Mouse (Mus musculus) urinary bladder, postnatal 10 days (tissue): ENCODE results near the gene Ap3b1.
"Not testable (repeated sequence)": the region's sequence is repeated elsewhere in the genome, so short reads cannot be mapped to it uniquely, and the experiment has no call there.

ENCODE experiments used
- DNase-seq: peaks from one replicate; pipeline ENCODE4 v3.0.0; 2022; ENCODE audit warnings: low spot score

Gene Ap3b1

DNA sequence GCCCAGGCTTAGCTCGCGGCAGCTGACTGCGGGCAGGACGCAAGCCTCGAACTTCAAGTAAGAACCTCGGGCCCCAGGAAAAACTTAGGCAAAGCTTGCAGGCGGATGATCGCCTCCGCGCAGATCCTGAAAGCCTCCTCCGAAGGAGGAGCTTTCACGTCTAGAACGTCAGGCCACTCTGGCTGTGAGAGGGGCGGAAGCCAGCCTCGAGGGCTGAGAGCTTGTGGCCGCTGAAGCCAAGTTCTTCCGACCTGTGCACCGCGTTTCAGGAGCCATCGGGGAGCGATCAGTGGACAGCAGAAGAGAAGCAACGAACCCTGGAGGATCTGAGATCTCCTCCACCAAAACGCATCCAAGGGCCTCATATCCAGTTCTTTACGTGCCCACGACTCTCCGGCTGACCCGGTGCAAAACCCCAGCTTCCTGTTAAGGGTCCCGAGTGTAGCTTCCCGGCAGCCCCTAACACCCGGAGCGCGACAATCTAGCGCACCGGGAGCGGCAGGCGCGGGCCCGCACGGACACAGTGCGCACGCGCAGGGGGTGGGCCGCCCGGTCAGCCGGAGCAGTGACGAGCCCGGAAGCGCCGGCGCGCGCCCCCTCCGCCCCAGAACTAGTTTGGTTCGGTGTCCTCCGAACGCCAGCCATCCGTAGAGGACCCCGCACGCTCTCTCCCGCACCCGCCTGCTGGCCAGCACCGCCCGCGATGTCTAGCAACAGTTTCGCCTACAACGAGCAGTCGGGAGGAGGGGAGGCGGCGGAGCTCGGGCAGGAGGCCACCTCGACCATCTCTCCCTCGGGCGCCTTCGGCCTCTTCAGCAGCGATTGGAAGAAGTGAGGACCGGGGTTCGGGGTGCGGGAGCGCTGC is at the start of gene Ap3b1:
TSS of gene Ap3b1 (plus strand) at position 560 of the 865 bp plus-strand sequence.
- DNase-seq, result peak; percentile 73

GRCm38 (mm10) chr13:94312812-94313211 is 45.9 kb upstream of the Ap3b1 start:
- DNase-seq, result not testable (repeated sequence)

DNA sequence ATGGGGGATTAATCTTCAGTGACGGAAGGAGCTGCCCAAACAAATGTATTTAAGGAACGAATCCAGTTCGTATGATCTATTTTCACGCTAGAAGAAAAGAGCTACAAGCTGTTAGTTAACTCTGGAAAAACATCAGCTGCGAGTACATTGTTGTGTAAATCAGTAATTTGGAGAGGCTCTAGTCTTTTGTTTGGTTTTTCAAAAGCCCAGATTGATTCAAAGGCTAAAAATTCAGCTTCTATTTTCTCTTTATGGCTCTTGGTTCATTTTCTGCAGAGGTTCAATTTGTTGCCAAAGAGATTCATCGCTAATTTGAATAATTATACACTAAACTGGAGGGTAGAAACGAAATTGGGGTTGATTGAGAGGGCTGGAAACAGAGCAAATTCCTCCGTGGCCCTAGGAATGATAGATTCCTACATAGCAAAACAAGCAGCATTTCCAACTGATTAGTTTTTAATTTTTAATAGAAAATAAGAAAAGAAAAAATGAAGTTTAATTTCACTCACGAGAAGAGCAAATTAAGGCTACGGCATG is 41.7 kb upstream of the Ap3b1 start:
- no peak for DNase-seq

DNA sequence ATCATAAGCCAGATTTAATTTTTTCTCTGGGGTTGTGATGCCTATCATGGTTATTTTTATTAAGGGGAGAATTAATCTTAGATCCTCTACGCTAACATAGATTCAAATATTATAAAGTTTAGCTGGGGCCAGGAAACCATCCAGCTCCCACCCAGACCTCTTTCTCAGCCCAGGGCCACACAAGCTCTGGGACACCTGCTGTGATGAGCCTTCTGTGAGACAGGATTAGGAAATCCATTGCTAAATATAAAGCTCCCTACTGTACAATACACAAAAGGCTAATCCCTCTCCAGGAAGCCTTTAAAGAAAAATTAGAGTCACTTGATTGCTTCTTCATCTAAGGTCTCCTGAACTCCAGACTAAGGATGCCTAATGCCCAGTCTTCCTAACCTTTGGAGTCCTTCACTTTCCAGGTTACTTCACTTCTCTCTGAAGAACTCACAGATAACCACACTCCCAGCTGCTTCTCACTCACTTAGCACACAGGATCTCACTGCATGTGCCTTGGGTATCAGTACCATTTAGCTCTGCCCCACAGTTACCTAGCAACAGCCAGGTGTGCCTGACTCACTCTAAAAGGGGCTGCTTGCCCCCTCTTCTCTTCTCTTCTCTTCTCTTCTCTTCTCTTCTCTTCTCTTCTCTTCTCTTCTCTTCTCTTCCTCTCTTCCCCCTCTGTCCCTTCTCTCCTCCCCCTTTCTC is 37.5 kb upstream of the Ap3b1 start:
- DNase-seq, result no peak

DNA sequence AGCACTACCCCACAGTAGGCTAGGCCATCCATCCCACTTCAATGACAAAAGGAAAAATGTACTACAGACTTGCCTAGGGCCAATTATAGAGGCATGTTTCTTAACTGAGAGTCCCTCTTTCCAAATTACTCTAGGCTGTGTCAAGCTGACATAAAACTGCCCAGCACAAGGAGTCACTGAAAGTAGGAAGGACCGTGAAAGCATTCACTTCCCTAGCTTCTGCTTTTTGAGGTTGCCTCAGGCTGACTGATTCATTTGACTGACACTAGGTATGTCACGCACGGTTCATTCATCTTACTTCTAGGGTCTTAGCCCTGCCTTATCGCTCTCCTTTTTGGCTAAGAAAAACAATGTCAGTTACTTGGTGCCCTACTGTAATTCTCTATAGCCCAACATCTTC is 36.3 kb upstream of the Ap3b1 start:
- no peak for DNase-seq

DNA sequence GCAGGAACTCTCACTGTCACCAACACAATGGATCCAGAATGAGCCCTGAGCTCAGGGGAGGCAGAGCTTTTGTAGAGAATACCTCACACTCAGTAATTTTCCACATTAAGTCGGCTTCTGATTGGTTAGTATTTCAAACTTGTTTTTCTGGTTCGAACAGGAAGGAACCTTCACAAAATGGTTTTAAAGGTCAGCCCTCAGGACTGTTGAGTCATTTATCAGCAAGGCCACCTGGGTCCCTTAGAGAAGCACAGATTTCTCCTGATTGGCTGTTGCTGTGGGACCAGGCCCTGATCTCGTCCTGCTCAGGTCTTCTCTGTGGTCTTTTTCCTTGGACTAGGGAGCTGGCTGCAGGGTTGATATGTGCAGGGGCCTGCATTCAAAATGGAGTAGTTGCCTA is 30.7 kb upstream of the Ap3b1 start:
- no peak for DNase-seq

GRCm38 (mm10) chr13:94329005-94329404 is 29.8 kb upstream of the Ap3b1 start:
- not testable (repeated sequence) for DNase-seq

DNA sequence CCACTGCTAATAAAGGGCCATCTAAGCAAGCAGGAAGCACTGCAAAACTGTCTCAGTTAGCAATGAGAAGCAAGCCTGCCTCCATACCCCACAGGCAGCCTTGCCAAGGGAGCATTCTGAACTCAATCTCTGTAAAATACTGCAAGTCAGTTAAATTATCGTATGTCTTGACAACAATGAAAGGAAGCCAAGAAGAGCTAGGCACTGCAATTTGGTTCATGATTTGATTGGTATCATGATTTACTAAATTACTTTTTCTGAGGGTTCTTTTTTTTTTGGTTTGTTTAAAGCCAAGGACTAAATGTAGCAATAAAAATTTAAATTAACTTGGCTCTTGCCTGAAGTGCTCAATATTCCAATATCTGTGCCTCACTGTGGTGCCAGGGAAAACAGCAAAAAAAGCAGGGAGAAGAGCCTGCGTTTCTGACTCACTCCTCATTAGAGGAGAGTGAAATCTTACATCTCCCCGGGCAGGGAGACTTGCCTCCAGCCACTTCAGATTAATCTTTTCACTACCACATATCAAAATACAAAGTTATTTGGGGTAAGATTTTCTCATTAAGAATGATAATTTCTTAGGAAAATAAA is 28.3 kb upstream of the Ap3b1 start:
- DNase-seq, result no peak

GRCm38 (mm10) chr13:94338357-94338756 is 20.4 kb upstream of the Ap3b1 start:
- no peak for DNase-seq

DNA sequence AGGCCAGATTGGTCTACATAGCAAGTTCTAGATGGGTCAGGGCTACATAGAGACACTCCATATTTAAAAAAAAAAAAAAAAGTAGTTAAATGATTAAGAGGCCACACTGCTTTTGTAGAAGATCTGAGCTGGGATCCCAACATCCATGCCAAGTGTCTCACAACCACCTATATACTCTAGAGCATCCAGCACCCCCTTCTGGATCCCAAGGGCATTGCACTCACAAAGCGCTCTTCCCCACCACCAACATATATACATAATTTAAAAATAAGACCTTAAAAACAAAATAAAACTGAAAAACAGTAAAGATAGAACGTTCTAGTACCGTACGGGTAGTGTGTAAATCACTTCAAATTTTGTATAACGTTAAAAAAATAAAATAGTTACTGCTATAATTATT is 15.6 kb upstream of the Ap3b1 start:
- DNase-seq, result no peak

DNA sequence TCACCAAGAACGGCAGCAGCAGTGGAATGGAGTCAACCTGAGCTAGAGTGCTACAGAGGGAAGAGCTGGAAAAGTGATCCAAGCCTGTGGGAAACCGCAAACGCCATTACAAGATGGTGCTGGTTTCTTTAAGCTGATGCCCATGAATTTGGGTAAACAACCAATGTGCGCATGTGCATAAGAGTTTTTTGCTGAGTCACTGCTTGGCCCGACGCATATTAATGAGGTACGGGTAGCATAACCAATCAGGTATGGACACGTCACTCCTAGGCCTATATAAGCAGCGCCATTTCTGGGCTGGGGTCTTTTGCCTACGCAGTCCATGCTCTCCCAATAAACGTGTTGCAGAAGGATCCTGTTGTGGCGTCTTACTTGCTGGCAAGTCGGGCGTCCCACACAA is 14.2 kb upstream of the Ap3b1 start:
- DNase-seq, result not testable (repeated sequence)

DNA sequence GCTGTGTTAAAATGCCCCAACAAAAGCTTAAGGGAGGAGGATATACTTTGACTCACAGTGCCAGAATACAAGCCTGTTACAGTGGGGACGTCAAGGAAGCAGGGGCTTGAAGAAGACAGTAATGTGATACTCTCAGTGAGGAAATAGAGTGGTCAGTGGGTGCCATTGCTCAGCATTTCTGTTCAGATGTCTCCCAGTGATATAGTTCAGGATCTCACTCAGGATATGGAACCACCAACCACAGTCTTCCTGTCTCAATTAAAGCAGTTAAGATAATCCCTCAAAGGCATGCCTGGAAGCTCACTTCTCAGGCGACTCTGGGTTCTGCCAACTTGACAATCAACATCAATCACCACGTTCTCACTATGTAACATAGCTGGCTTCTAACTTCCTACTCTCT is 4.2 kb upstream of the Ap3b1 start:
- DNase-seq, result no peak

GRCm38 (mm10) chr13:94358101-94358400 is 709 bp upstream of the Ap3b1 start:
- no peak for DNase-seq

DNA sequence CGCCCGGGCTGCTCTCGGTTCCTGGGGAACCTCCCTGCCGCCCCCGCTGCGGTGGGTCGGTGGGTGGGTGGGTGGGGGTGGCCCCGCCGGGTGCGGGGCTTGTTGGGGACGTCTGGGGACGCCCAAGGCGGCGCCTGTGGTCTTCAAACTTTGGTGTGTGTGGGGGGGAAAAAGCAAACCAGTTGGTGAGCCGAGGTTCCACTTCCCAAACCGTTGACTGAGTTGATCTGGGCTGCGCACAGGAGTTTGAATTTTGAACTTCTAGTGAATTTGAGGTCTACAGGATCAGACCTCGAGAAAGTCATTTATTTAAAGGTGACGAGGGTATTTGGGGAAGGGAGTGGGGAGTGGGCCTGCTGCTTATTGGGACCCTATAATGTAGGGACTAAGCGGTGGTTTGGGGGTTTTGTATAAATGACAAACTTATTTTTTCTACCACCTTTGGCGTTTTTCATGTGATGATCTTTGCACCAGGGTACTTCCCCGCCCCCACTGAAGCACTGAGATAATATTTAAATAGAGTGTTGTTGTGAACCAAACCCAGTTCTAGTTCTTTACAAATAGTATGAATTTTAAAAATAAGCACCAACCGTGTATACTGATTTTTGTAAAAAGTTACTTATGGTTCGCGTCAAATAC is 641 bp downstream of the Ap3b1 start:
- no peak for DNase-seq

DNA sequence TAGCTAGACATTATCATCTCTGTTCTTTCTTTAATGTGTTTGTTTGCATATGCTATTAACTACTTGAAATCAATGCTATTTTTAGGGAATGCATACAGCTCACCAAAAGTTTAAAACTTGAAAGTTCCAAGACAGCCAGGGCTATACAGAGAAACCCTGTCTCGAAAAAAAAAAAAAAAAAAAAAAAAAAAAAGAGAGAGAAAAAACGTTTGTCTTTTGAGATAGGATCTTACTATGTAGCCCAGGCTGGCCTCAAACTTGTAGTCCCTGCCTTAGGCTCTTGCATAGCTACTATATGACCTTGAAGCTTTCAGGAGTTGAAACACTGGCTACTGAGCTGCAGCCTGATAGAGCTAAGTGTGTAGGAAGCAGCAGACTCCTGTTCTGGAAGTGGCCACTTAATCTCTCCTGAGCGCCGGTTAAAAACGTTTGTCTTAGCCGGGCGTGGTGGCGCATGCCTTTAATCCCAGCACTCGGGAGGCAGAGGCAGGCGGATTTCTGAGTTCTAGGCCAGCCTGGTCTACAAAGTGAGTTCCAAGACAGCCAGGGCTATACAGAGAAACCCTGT is 2.3 kb downstream of the Ap3b1 start:
- not testable (repeated sequence) for DNase-seq

DNA sequence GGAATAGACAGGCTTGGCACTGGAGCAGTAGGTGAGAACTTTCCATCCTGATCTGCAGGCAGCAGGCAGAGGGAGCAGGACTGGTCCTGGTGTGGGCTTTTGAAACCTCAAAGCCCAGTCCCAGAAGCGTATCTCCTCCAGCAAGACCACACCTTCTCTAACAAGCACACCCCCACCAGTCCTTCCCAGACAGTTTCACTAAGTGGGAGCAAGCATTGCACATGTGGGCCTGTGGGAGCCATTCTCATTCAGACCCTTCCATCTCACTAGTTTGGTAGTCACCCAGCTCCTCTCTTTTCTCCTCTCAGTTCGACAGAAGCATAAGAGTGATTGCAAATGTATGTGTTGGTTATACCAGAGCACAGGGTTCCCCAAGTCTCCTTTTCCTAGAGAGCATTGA is 5.6 kb downstream of the Ap3b1 start:
- no peak for DNase-seq

DNA sequence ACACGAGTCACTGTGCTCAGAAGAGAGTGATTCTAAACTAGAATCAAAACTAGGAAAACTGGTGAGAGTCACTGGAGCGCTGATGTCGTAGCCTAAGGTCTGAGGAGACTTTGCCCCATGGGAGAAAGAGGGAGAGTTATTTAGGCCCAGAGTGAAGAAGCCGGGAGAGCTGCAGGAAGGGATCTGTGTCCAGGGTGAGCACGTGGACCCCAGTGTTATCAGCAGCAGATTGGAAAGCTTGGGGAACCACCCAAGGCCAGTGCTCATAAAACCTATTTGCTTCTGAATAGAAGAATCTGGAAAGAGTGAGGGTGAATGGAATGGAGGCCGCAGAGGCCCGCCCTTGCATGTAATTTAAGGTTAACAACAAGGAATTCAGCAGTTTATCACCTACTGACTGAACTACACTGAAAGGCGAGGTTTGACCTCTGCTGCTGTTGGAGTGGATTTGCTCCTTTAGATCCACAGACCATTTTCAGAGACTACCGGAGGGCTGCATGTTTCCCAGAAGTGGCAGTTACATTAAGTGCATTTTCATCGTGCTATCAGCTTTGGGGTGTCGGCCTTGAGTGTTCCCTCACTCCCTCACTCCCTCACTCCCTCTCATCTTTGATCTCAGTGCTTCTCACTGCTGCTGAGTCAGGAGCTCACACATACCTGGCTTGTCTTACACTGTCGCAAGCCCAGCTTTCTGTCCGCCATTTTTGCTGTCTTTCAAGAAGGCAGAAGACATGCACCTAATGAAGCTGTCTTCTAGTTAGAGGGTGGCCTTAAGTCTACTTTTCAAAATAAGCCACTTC is 6.5 kb downstream of the Ap3b1 start:
- DNase-seq, result no peak

DNA sequence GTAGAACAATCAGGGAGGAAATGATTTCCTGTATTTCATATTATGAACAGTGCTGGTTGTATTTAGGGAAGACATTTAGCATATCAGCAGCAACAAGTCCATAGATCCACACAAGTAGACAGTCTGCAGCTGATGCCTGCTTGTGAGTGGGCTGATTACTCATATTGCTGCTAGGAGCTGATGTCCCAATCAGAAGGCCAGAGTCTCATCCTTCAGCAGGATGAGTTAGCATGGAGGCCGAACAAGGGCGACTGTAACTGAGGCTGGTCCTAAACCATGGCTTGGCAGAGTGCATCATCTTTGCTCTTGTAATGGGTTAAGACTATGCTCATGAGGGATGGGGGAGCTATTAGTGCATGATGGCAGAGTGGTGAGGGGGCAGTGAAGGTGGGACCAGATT is 9.1 kb downstream of the Ap3b1 start:
- no peak for DNase-seq

- DNase-seq, result no peak
Measured at GRCm38 (mm10) chr13:94370521-94370920, 11.8 kb downstream of the Ap3b1 start.

DNA sequence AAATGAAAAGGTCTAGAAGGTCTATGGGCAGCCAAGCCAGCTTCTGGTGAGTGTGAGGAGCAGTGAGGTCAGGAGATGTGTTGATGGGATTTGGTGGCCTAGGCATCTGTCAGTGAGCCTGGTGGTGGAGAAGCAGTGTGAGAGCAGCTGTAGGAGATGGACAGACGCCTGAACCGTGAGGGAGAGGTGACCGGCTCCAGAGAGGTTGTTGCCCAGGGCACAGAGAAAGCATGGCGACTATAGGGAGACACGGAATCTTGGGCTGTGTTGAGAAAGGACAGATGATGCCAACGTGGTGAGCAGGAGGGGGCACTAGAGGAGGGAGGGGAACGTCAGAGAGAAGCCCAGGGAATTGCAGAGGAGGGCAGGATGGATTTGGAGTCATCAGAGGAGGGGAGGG is 13.3 kb downstream of the Ap3b1 start:
- no peak for DNase-seq

GRCm38 (mm10) chr13:94374131-94374530 is 15.4 kb downstream of the Ap3b1 start:
- no peak for DNase-seq
